In the genomic region with DNA sequence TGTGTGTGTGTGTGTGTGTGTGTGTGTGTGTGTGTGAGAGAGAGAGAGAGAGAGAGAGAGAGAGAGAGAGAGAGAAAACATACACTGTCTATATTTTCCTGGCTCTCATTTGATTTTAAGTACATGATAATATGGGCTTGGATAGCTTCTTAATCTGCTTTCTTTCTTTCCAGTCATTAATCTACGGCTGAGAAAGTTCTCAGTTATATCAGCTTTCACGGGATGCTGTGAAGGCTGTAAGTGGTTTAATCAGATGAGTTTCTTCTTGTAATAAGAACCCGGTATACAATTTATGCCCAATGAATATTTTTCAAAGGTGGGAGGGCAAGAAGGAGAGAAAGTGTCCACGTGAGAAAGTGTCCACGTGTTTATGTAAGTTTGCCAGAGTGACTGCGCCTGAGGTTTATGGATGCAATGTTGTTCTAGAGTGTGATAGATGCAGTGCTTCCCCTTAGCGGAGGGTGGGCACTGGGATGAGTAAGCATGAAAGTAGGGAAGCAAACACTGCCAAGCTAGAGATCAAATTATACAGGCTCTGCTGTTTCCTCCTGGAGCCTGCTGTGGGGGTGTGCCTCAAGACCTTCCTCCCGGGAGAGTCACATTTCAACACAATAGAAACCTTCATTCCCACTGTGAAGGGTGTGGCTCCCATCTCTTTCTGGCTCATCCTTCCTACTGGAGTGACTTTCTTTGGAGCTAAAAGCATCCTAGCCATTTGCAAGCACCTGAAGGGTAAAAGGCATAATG, we compare ENCODE assay signal across 13 mouse cellular contexts. TPM values are rescaled to one million over a fixed set of nuclear protein-coding genes. Genes with fewer than 3 reads are reported as not detected.
A peak's percentile ranks its signal among the peaks of the same experiment; 100 is the strongest.
DNase-seq lines count a peak whose midpoint lies in the region; ATAC-seq and TF ChIP-seq lines count a peak whose summit lies in the region.
"Had no signal": no experiment of that assay in that cellular context is flagged by ENCODE, and none has a peak within 500 bp of the region (broad histone marks: within the 10 kb centered on the region; RNA-seq: fewer than 3 reads in every experiment).

No protein-coding gene starts in this region.

- no peaks in the 10 kb centered on the region for H3K36me3 ChIP-seq in hindbrain, embryonic 12.5 days
- no peaks in the 10 kb centered on the region for H3K36me3 ChIP-seq in hindbrain, embryonic 14.5 days (replicated peaks; ENCODE audit: control insufficient read depth, insufficient read depth)
- no peaks in the 10 kb centered on the region for H3K36me3 ChIP-seq in ES-E14 (ENCODE audit: control insufficient read depth, insufficient read depth, low read length, poor library complexity, severe bottlenecking)
- H3K36me3 ChIP-seq: embryonic facial prominence, embryonic 15.5 days; heart, embryonic 12.5 days had no signal

- intact Hi-C loops in left cerebral cortex, postnatal 10 days (cut with DNase I), result no loop called here

- ATAC-seq in hindbrain, embryonic 12.5 days (ENCODE audit: low FRiP score), result peak; percentile 38; the same call in 1 of the 2 replicates
- no peak for ATAC-seq in hindbrain, embryonic 14.5 days (ENCODE audit: low FRiP score)
- ATAC-seq in common myeloid progenitor, adult 5-6 weeks (replicated peaks; ENCODE audit: low read depth, poor library complexity, severe bottlenecking), result peak; percentile 69

- no peak for DNase-seq in hindbrain, embryonic 14.5 days (ENCODE audit: low spot score)
- DNase-seq in ES-E14 (ENCODE audit: low read depth, low spot score), result peak; percentile 63
- peak; percentile 11 to 24 for DNase-seq in kidney, postnatal 4 days
- no peak for DNase-seq in cerebellum, adult 9-11 months
- no peak for DNase-seq in left cerebral cortex, postnatal 10 days (ENCODE audit: extremely low spot score in 1 of 2, low spot score in 2 of 2)
- DNase-seq: adrenal gland, postnatal 14 days; cerebellum, adult 18-20 months had no signal

- no peaks in the 10 kb centered on the region for H3K9me3 ChIP-seq in hindbrain, embryonic 12.5 days (replicated peaks)
- no peaks in the 10 kb centered on the region for H3K9me3 ChIP-seq in hindbrain, embryonic 14.5 days (ENCODE audit: control insufficient read depth, low read length)
- H3K9me3 ChIP-seq in ES-E14 (ENCODE audit: control insufficient read depth, insufficient read depth, low read depth, low read length), result no peaks in the 10 kb centered on the region
- H3K9me3 ChIP-seq: embryonic facial prominence, embryonic 15.5 days; heart, embryonic 12.5 days had no signal

- H3K27ac ChIP-seq in hindbrain, embryonic 12.5 days, result no peak overlapping the region
- no peak overlapping the region for H3K27ac ChIP-seq in hindbrain, embryonic 14.5 days
- no peak overlapping the region for H3K27ac ChIP-seq in ES-E14 (ENCODE audit: insufficient read depth, low read depth, low read length, poor library complexity, severe bottlenecking)
- H3K27ac ChIP-seq: embryonic facial prominence, embryonic 15.5 days; macrophage had no signal

- 23% methylated on average over 8 of the region's 8 CpGs for WGBS in hindbrain, embryonic 12.5 days
- WGBS in hindbrain, embryonic 14.5 days, result 17% methylated on average over 8 of the region's 8 CpGs

- H3K4me2 ChIP-seq in hindbrain, embryonic 12.5 days (replicated peaks), result no peak overlapping the region
- no peak overlapping the region for H3K4me2 ChIP-seq in hindbrain, embryonic 14.5 days (replicated peaks)
- H3K4me2 ChIP-seq: embryonic facial prominence, embryonic 15.5 days; heart, embryonic 12.5 days had no signal

- no peak overlapping the region for H3K9ac ChIP-seq in hindbrain, embryonic 12.5 days
- H3K9ac ChIP-seq in hindbrain, embryonic 14.5 days, result no peak overlapping the region
- no peak overlapping the region for H3K9ac ChIP-seq in ES-E14 (ENCODE audit: insufficient read depth, low read depth, low read length, poor library complexity, severe bottlenecking)
- H3K9ac ChIP-seq: embryonic facial prominence, embryonic 15.5 days; heart, embryonic 12.5 days had no signal

- H3K27me3 ChIP-seq in hindbrain, embryonic 12.5 days, result no peaks in the 10 kb centered on the region
- H3K27me3 ChIP-seq in hindbrain, embryonic 14.5 days (ENCODE audit: control insufficient read depth, insufficient read depth, low read length), result no peaks in the 10 kb centered on the region
- H3K27me3 ChIP-seq: embryonic facial prominence, embryonic 15.5 days; heart, embryonic 12.5 days had no signal

- no peak overlapping the region for H3K4me3 ChIP-seq in hindbrain, embryonic 12.5 days
- H3K4me3 ChIP-seq in hindbrain, embryonic 14.5 days (replicated peaks; ENCODE audit: low read length), result no peak overlapping the region
- no peak overlapping the region for H3K4me3 ChIP-seq in ES-E14 (ENCODE audit: insufficient read depth in 1 of 2, low read depth in 1 of 2, low read length in 2 of 2, poor library complexity in 1 of 2, severe bottlenecking in 1 of 2)
- H3K4me3 ChIP-seq: embryonic facial prominence, embryonic 15.5 days; heart, embryonic 12.5 days had no signal

- in situ Hi-C loops in ES-E14 (cut with MboI; ENCODE audit: low sequenced_read_pairs in 2 of 2, unreplicated experiment in 2 of 2), result no loop called here

- H3K4me1 ChIP-seq in hindbrain, embryonic 12.5 days, result peaks cover 5% of the 10 kb centered on the region; the same call in 1 of the 2 replicates
- peaks cover 5% of the 10 kb centered on the region; the same call in 1 of the 2 replicates for H3K4me1 ChIP-seq in hindbrain, embryonic 14.5 days (replicated peaks; ENCODE audit: control insufficient read depth, insufficient read depth, low read length)
- peaks cover 3 to 8% of the 10 kb centered on the region in 2 experiments; a peak in 3 of 4 replicates for H3K4me1 ChIP-seq in ES-E14 (ENCODE audit: control insufficient read depth in 2 of 2, insufficient read depth in 2 of 2, low read length in 2 of 2, poor library complexity in 1 of 2)

TF ChIP-seq in ES-E14, 5 proteins besides CTCF, POLR2A, EP300 and RAD21:
- TF ChIP-seq MAFK (IDR thresholded peaks at IDR 0.05; ENCODE audit: insufficient read depth, low read depth, low read length), result peak; percentile 42; the same call in 1 of the 2 replicates
- no peak for TF ChIP-seq ZC3H11A (IDR thresholded peaks at IDR 0.05; ENCODE audit: borderline replicate concordance, low read depth, low read length)

RNA-seq across cellular contexts. Expression of a gene that starts 38.6 kb away (rescaled TPM):
- 1.6 and 1.9 TPM in 2 replicates for polyA plus RNA-seq in hindbrain, embryonic 12.5 days (2016; fragmentation: Nextera tagmentation; extraction: Ambion mirVana)
- polyA plus RNA-seq in hindbrain, embryonic 14.5 days (2014; fragmentation: Nextera tagmentation; extraction: Ambion mirVana), result 2.1 TPM in 2 replicates
- total RNA-seq in ES-E14 (2012; rRNA removed), result 0.09 TPM in 1 of 2 replicates, not detected in the other
- 0.37 and 2.1 TPM in 2 replicates for total RNA-seq in common myeloid progenitor, adult 5-6 weeks (2017)
- under 1 TPM; 0.79 to 0.81 TPM for total RNA-seq in left cerebral cortex, postnatal 10 days (2021)
- total RNA-seq: adrenal gland, postnatal 14 days; liver, adult 2 months had no signal
- polyA plus RNA-seq: heart, embryonic 12.5 days; liver, adult 2 months had no signal

Comparison
In these comparisons a context has a peak if more than half of its experiments do, and no peak if none do; other contexts are left out.
1. DNase-seq: peak in ES-E14 (single experiment) and kidney, postnatal 4 days (2 of 2); none in hindbrain, embryonic 14.5 days (single experiment), cerebellum, adult 9-11 months (single experiment) and left cerebral cortex, postnatal 10 days (0 of 2).